Mouse (Mus musculus) left cerebral cortex, postnatal 14 days (tissue): Measurements from ENCODE around the gene Phf2. TPM values are rescaled to one million over a fixed set of nuclear protein-coding genes. Genes with fewer than 3 reads are reported as not detected.

Experiments used
- DNase-seq, 2 experiments: peaks; one replicate each; pipeline ENCODE4 v3.0.0; 2021 to 2022; ENCODE audit warnings: low spot score in 2 of 2, mixed read lengths in 1 of 2
- intact Hi-C: fragments of 180-260 bp; cut with DNase I; formaldehyde crosslinking; loops from one replicate; pipeline ENCODE4 v1.15.1; 2025
- total RNA-seq, 2 experiments: library from RNA; stranded (reverse); gene quantifications; 2 replicates each; pipeline ENCODE4 v1.2.3; 2021

Gene Phf2
- total RNA-seq, 2 experiments from 2014 or later, result 28.1 to 28.6 TPM

DNA sequence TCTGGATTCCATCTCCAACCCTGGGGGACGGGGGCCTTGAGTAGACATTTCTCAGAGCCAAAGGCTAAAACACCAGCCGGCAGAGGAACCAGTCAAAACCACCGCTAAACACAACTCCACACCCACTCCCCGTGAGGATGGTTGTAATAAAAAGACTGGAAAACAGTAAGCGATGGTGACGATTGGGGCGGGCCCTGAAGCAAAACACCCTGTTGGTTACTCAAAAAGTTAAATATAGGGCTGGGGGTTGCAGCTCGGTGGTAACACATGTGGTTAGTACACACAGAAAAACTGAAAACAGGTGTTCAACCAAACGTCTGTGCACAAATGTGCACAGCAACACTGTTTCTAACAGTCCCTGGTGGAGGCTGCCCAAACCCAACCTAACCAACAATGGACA is 7.4 kb downstream of the Phf2 start:
- intact Hi-C loops, result no loop called here
- DNase-seq, result no peak

DNA sequence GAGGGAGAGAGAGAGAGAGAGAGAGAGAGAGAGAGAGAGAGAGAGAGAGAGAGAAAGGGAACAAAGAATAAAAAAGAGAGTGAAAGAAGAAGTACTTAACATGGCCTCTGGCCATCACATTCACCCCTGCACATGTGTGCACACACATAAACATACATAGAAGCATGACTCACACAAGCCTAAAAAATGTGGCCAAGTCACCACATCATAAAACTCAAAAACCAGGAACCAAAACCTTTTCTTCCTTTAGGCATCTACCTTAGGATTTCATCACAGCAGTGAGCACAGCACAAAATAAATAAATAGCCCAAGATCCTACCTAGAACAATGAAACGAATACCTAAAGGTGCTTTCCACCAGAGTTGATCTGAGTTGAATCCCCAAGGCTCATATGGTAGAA is 9.0 kb downstream of the Phf2 start:
- intact Hi-C loops, result no loop called here

DNA sequence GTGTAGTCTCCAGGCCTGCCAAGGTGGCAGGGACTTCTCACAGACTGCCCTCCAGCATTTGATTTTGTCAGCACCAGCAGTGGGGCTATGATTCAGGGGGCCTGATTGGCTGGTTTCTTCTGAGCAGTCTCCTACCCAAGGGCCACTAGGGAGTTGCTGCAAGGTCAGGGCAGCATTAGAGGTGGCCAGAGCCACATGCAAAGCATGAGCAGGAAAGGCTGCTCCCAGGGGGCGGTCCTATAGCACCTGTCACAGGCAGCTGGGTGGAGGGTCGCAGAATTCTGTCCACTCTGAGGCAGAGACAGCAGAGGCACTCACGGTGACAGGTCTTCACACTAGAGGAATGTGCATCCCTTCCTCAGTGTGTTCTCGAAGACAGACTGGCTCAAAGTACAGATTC is 12.1 kb downstream of the Phf2 start:
- no peak for DNase-seq
- intact Hi-C loops, result no loop called here

More for the DNA sequence above, 9.0 kb downstream of the Phf2 start:
- no peak for DNase-seq

GRCm38 (mm10) chr13:48858054-48858453 is 12.9 kb downstream of the Phf2 start:
- intact Hi-C loops, result no loop called here

GRCm38 (mm10) chr13:48857246-48857932 is 13.5 kb downstream of the Phf2 start:
- no peak for DNase-seq

More at GRCm38 (mm10) chr13:48858054-48858453, 12.9 kb downstream of the Phf2 start:
- DNase-seq, result no peak

DNA sequence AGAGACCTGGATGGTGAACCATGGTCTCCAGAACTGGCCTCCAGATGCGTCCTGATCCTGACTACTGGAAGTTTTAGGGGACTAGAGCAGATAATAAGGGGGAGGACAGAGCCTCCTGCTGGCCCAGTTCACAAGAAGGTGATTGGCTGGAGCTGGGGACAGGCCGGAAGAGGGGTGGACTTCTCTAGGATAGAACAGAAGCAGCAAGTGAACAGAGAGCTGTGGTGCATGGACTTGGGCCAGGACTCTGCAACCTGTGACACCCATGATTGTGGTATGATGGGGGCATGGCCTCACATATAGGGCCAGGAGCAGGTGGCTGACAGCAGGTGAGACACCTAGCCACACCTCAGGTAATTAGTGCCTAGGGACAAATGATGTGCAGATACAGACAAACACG is 17.0 kb downstream of the Phf2 start:
- no peak for DNase-seq
- intact Hi-C loops, result no loop called here

More at GRCm38 (mm10) chr13:48857246-48857932, 13.5 kb downstream of the Phf2 start:
- intact Hi-C loops, result no loop called here

DNA sequence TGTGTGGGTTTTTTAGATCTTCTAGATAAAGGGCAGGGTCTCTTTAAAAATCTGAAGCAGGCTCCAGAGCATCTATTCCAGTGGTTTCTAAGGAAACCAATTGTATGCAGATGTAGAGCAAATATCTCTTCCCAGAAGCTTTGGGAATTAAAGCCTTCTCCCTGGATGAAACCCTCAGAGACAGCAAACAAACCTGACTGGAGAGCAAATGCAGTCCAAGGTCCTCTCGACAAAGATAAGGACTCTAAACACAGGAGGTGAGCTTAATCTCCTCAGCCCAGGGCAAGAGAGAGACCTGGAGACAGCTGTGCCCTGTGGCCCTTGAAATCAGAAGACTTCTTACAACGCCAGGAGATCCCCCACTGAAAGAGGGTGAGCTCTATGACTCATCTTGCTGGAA is 17.4 kb downstream of the Phf2 start:
- no peak for DNase-seq
- intact Hi-C loops, result no loop called here

- intact Hi-C loops, result no loop called here
- DNase-seq, result no peak
These were observed 18.1 kb downstream of the Phf2 start for GRCm38 (mm10) chr13:48852859-48853258.

DNA sequence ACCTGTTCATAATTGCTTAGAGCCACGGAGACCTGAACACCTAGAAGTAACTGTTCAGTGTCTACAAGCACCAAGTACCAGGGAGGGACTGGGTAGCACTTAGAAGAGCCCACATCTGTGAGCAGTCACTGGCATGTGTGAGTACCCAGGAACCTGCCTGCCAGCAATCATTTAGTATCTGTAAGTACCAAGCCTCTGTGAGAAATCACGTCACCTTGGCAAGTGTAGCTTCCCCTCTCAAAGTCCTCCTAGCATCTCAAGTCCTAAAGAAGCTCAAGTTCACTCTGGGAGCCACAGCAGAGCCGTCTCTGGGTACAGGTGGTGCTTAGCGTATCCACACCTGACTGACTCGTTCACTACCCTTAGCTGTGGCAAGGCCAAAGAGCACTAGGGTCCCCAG is 19.2 kb downstream of the Phf2 start:
- DNase-seq, result no peak
- intact Hi-C loops, result no loop called here

GRCm38 (mm10) chr13:48850771-48851170 is 20.1 kb downstream of the Phf2 start:
- intact Hi-C loops, result no loop called here

DNA sequence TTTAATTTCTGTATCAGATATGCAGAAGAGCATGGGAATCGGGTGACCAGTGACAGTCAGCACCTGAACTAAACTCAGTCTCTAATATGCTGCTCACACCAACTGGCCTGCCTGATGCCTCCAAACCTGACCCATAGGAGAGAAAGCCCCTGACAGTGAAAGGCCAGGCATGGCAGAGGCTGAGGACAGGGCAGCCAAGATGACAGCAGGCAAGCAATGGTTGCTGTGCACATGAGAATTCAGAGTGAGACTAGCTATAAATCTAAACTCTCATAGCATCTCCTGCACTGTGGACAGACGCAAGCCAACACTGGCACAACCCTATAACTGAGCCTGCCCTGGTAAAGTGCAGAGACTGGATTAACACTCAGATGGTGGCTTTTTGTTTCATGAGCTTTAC is 20.6 kb downstream of the Phf2 start:
- no peak for DNase-seq
- intact Hi-C loops, result no loop called here

More at GRCm38 (mm10) chr13:48850771-48851170, 20.1 kb downstream of the Phf2 start:
- no peak for DNase-seq

DNA sequence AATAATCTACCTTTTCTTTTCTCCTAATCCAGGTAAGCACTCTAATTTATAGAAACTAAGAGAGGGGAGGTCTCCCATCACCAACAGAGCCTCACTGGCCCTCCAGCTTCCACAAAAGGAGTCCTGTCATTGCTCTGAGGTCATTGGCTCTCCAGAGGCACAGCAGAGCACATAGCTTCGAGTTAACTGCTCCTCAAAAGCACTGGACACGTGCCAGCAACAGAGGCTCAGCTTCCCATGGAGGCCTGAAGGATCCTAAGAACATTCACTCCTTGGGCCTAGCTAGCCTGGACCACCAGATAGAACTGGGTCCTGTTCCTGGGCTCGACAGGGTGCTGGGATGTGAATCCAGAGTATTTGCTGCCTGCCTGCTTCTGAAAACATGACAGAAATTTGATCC is 21.8 kb downstream of the Phf2 start:
- intact Hi-C loops, result no loop called here
- peak in 1 of 2 experiments; percentile 40 for DNase-seq

DNA sequence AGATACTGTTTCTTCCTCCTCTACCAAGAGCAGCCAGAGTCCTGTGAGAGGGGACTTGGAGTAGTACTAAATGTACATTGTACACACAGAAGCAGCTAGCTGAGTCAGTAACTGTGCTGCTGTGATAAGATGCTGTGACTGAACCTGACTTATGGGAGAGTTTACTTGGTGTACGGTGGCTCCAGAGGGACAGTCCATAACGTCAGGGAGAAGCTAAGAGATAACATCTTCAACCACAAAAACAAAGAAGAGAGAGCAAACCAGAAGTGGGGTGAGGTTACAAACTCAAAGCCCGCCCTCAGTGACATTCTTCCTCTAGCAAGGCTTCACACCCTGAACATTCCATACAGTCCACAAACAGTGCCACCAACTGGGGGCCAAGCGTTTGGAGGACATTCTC is 25.6 kb downstream of the Phf2 start:
- no peak for DNase-seq
- intact Hi-C loops, result no loop called here

- intact Hi-C loops, result no loop called here
- no peak for DNase-seq
These were observed 27.4 kb downstream of the Phf2 start for GRCm38 (mm10) chr13:48843530-48843929.

DNA sequence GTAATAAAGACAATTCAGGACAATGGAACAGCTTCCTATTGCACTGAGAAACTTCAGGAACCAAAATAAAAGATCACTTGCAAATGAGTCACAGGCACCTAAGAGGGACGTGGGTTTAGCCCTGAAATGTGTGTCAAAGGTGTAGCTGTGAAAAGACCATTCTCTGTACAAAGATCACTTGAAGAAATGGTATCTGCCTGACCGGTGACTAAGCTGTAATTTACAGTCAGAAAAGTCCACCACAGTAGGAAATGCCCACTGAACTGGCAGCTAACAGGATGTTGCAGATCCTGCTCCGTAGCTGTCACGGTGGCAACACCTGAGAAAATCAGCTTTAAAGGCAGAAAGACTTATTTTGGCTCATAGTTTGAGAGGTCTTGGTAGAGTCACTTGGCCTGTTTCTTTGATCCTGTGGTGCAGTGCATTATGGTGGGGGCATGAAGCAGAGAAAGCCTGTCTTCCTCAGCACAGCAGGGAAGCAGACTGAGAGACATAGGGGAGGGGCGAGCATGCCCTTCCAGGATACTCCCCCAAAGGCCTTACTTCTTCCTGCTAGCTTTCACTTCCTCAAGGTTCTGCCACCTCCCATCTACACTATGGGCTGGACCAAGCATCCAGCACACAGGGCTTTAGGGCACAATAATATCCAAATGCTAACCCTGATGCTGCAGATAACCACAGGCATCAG is 28.9 kb downstream of the Phf2 start:
- intact Hi-C loops, result no loop called here
- no peak for DNase-seq

DNA sequence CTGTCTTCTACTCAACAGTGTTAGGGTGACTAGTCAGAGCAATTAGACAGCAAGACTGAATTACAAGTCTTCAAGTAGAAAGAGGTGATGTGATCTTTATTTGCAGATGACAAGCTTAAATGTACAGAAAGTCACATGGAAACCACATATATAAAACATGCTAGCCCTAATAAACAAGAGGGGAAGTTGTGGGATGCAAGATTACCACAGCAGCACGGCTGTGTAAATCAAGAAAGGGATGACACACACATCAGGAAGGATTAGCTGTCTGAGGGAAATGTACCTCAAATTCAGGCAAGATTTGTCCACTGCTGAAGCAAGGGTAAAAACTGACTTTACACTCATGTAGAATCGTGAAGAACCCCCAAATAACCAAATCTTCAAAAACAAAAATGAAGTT is 32.6 kb downstream of the Phf2 start:
- intact Hi-C loops, result no loop called here

GRCm38 (mm10) chr13:48837537-48837936 is 33.4 kb downstream of the Phf2 start:
- DNase-seq, result no peak

More for the DNA sequence above, 32.6 kb downstream of the Phf2 start:
- DNase-seq, result no peak

GRCm38 (mm10) chr13:48830528-48831250 is 40.2 kb downstream of the Phf2 start:
- intact Hi-C loops, result no loop called here
- no peak for DNase-seq

More at GRCm38 (mm10) chr13:48837537-48837936, 33.4 kb downstream of the Phf2 start:
- intact Hi-C loops, result no loop called here

DNA sequence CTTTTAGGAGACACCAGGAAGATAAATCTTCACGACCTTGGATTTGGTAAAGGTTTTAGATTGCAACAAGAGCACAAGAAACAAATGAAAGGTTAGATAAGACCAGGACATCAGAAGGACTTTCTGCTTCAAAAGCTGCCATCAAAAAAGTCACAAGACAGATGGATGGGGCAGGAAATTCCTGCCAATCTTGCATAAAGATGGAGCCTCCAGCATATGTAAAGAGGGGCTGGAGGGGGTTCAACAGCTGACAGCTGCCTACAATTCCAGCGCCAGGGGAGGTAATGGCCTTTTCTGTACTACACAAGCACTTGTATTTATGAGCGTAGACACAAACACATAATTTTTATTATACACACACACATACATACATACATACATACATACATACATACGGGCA is 41.1 kb downstream of the Phf2 start:
- DNase-seq, result no peak
- intact Hi-C loops, result no loop called here

- intact Hi-C loops, result no loop called here
- no peak for DNase-seq
These were observed 48.0 kb downstream of the Phf2 start for GRCm38 (mm10) chr13:48822871-48823270.
